Mouse (Mus musculus): ENCODE measurements around the gene Dock2.

DNA sequence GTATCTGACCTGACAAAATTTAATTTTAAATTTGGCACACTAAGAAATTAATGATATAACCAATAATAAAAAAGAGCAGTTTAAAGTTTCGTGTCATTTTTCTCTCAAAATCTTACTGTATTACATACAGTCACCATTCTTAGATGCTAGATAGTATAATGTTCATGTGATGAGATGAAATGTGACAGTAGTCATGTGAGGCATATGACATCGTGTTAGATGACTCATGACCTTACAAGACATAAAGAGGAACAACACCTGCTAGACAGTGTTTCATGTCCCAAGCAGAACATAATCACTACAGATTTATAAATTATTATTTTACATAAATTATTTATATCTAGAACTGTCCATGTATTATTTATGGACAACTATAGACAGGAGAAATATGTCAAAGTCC is 43.2 kb upstream of the Dock2 start:
- TF ChIP-seq POLR2A (IDR thresholded peaks at IDR 0.05; ENCODE audit: borderline replicate concordance, extremely low read depth, low read depth, low read length) (no peak), CTCF (IDR thresholded peaks at IDR 0.05; ENCODE audit: insufficient read depth, low read length) (no peak)

Measured in lung, adult 2 months (tissue).